Mouse (Mus musculus) spleen, adult 2 months (tissue): Measurements from ENCODE around the gene Hyou1. TPM values are rescaled to one million over a fixed set of nuclear protein-coding genes. Genes with fewer than 3 reads are reported as not detected.
A peak's percentile ranks its signal among the peaks of the same experiment; 100 is the strongest.
"Not testable (repeated sequence)": the region's sequence is repeated elsewhere in the genome, so short reads cannot be mapped to it uniquely, and the experiment has no call there.

ENCODE experiments used
- DNase-seq, 2 experiments: peaks; one replicate each; pipeline versions ENCODE4 v3.0.0 to v3.0.0-alpha.2; 2012 to 2021; ENCODE audit warnings: low spot score in 2 of 2, low read depth in 1 of 2
- H3K27ac ChIP-seq: fragments of 200-500 bp; 2 replicates; pipeline ENCODE4 v1.5.1; 2012; ENCODE audit warnings: low read length, inconsistent platforms; ENCODE audit not compliant: insufficient read depth
- H3K27me3 ChIP-seq: fragments of 200-500 bp; 2 replicates; pipeline ENCODE4 v1.6.1; 2012; ENCODE audit warnings: mild to moderate bottlenecking, moderate library complexity, low read length, inconsistent platforms; ENCODE audit not compliant: control insufficient read depth, insufficient read depth
- H3K36me3 ChIP-seq: fragments of 200-500 bp; 2 replicates; pipeline ENCODE4 v1.6.1; 2012; ENCODE audit warnings: mild to moderate bottlenecking, low read length, inconsistent platforms; ENCODE audit not compliant: control insufficient read depth, insufficient read depth
- H3K4me1 ChIP-seq: fragments of 200-500 bp; 2 replicates; pipeline ENCODE4 v1.6.1; 2011; ENCODE audit warnings: inconsistent platforms; ENCODE audit not compliant: control insufficient read depth, insufficient read depth, insufficient read length
- H3K4me3 ChIP-seq: fragments of 200-500 bp; 2 replicates; pipeline ENCODE4 v1.5.1; 2011; ENCODE audit warnings: mild to moderate bottlenecking, inconsistent platforms; ENCODE audit not compliant: insufficient read depth, insufficient read length; ENCODE audit errors: extremely low read depth
- CTCF ChIP-seq: fragments of 200-500 bp; IDR thresholded peaks from 2 replicates; pipeline ENCODE4 v1.5.1; 2011; ENCODE audit warnings: mild to moderate bottlenecking, inconsistent platforms; ENCODE audit not compliant: insufficient read depth, insufficient read length, insufficient replicate concordance; ENCODE audit errors: extremely low read depth
- POLR2A ChIP-seq: fragments of 200-500 bp; IDR thresholded peaks from 2 replicates; pipeline ENCODE4 v1.6.1; 2011; ENCODE audit warnings: low read depth, low read length, inconsistent platforms
- WGBS: fragments of 180-500 bp; shearing (Covaris S2); methylation state at CpG from one replicate; pipeline ENCODE4 v1.1.7; 2018; 5-methylcytosine and 5-hydroxymethylcytosine counted together
- polyA plus RNA-seq: library from polyadenylated mRNA; depleted of rRNA; stranded (reverse); fragments of >200 nt; gene quantifications from 2 replicates; pipeline ENCODE4 v1.2.3, GENCODE M21; 2012; rRNA removed

Hyou1 gene
- polyA plus RNA-seq, result 39.8 and 44.3 TPM in 2 replicates

DNA sequence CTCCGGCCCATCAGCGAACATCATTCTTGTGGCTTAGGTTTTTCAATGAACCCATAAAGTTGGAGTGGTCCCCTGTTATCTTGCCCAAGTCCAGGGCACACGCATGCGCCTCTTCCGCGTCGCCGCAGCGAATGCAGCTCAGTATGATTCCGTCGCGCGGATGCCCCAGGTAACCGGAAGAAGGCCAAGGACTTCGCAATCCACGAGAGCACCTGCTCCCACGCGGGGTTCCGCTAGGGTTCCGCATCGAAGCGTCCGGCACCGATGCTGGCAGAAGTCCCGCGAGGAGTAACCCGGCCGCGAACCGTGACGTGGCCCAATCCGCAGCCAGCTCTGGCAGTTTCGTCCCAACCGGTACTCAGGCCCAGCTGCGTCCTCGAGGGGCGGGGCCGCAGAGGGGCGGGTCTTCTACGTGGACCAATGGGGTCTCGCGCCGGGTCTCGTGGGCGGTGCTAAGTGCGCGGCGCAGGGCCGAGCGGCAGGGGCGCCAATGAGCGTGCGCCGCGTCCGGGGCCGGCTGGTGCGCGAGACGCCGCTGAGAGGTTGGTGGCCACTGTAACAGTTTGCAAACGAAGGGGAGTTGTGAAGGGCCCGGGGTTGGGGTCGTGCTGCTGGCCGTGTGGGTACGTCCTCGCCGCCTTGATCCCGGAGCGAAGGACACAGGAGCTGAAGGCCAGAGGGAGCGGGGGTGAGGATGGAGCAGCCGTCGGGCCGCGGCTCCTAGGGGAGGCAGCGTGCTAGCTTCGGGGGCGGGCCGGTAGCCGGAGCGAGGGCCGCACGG, at the start of gene Hyou1:
Gene Hyou1 (plus strand): TSS at position 437 of the 781 bp plus-strand sequence.
- Histone ChIP-seq H3K27ac (peak within 1 kb of the TSS; percentile 82), H3K36me3 (peaks cover 22% of the 10 kb centered on the region), H3K4me1 (peaks cover 7% of the 10 kb centered on the region; the same call in 1 of the 2 replicates), H3K4me3 (peak within 1 kb of the TSS; percentile 92), H3K27me3 (no peaks in the 10 kb centered on the region)
- no peak for TF ChIP-seq CTCF
- TF ChIP-seq POLR2A, result peak; percentile 71
- under 1% methylated on average over 83 of the region's 83 CpGs for WGBS
- peak; percentile 97 to 99 for DNase-seq

DNA sequence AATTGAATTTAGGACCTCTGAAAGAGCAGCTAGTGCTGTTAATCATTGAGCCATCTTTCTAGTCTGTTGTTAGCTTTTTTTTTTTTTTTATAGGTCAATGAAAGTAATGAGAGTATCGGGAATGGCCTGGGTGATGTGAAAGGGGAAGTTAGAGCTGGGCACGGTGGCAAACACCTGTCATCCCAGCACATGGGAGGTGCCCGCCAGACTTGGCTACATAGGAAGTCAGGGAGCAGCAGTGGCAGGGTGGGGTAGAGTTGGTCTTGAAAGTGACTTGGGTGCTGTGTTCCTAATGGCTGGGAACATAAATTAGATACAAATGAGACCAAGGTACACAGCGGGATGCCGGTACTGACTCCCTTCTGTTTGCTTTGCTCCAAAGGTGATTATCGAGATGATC, 48.6 kb upstream of the Hyou1 start:
- peaks cover 2% of the 10 kb centered on the region; the same call in 1 of the 2 replicates for H3K4me1 ChIP-seq
- peaks cover 8% of the 10 kb centered on the region; the same call in 1 of the 2 replicates for H3K36me3 ChIP-seq
- no peak for DNase-seq
- H3K4me3 ChIP-seq, result no peak overlapping the region
- 59% methylated on average over 6 of the region's 6 CpGs for WGBS
- no peak for TF ChIP-seq POLR2A
- no peak for TF ChIP-seq CTCF
- H3K27ac ChIP-seq, result no peak overlapping the region
- no peaks in the 10 kb centered on the region for H3K27me3 ChIP-seq

DNA sequence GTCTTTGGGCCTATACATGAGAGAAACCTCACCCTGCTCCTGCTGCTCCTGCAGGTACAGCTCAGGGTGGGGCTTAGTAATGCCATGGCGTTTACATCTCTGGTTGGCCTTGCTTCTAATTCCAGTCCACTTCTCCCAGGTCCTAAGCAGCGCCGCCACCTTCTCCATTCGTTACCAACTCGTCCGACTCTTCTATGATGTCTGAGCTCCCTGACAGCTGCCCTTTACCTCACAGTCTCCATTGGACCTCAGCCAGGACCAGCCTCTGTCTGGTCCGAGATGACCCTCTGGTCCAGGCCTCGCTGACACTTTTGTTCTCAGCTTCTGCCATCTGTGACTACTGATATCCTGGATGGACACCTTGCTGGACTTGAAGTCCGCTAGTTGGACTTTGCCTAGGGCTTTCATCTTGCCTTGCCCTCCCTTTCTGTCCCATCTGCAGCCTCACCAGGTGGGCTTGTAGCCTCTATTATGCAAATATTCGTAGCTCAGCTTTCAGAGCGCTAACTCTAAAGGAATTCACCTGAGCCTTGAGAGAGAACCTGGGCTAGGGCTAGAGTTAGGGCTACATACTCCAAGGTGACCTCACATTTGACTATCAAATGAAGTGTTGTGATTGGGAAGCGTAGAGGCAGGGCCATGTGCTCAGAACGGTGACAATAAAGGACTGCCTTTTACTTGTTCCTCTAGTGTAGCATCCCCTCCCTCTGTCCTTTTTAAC, 46.2 kb upstream of the Hyou1 start:
- 92% methylated on average over 13 of the region's 13 CpGs for WGBS
- no peak overlapping the region for H3K4me3 ChIP-seq
- peaks cover 10% of the 10 kb centered on the region for H3K36me3 ChIP-seq
- peaks cover 2% of the 10 kb centered on the region; the same call in 1 of the 2 replicates for H3K4me1 ChIP-seq
- DNase-seq, result no peak
- no peaks in the 10 kb centered on the region for H3K27me3 ChIP-seq
- H3K27ac ChIP-seq, result no peak overlapping the region
- no peak for TF ChIP-seq CTCF
- TF ChIP-seq POLR2A, result no peak

DNA sequence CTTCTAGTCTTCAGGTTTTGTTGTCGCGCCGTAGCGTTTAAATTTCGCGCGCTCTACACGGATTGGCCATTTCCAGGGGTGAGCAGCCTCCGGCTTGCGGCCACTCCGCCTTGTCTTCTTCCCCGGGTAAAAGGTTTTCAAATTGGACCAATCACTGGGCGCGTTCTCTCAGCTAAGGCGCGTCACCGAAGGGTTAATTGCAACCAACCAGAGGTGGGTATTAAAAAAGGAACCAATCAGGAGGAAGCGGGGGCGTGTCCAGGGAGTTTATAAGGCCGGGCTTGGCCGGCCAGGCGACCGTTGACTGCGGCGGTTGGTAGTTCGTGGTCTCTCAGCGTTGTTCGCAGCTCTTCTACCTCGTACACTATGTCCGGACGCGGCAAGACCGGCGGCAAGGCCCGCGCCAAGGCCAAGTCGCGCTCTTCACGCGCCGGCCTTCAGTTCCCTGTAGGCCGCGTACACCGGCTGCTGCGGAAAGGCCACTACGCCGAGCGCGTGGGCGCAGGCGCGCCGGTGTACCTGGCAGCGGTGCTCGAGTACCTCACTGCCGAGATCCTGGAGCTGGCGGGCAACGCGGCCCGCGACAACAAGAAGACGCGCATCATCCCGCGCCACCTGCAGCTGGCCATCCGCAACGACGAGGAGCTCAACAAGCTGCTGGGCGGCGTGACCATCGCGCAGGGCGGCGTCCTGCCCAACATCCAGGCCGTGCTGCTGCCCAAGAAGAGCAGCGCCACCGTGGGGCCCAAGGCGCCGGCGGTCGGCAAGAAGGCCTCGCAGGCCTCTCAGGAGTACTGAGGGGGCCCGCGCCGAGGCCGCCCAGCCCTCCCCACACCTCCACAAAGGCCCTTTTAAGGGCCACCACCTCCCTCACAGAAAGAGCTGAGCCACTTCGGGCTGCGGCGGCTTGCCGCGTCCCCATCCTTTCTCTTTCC, 44.6 kb upstream of the Hyou1 start, which contains the start of gene H2afx:
Gene H2afx (plus strand): TSS at position 299 of the 935 bp plus-strand sequence.
- peaks cover 2% of the 10 kb centered on the region; the same call in 1 of the 2 replicates for H3K4me1 ChIP-seq
- peak; percentile 98 to 99 for DNase-seq
- TF ChIP-seq CTCF, result 0 out of 2 replicates have a peak, but pooled peaks have one; percentile 1
- TF ChIP-seq POLR2A, result peak; percentile 99
- WGBS, result under 1% methylated on average over 91 of the region's 91 CpGs
- H3K27me3 ChIP-seq, result no peaks in the 10 kb centered on the region
- peak within 1 kb of the TSS; percentile 81 for H3K27ac ChIP-seq
- H3K36me3 ChIP-seq, result peaks cover 10% of the 10 kb centered on the region
- H3K4me3 ChIP-seq, result peak within 1 kb of the TSS; percentile 89

GRCm38 (mm10) chr9:44335331-44336092, 43.8 kb upstream of the Hyou1 start:
- peaks cover 2% of the 10 kb centered on the region; the same call in 1 of the 2 replicates for H3K4me1 ChIP-seq
- no peaks in the 10 kb centered on the region for H3K27me3 ChIP-seq
- peaks cover 10% of the 10 kb centered on the region for H3K36me3 ChIP-seq
- WGBS, result 1% methylated on average over 50 of the region's 50 CpGs
- no peak for TF ChIP-seq POLR2A
- no peak for TF ChIP-seq CTCF
- peak overlapping the region; percentile 81 for H3K27ac ChIP-seq
- DNase-seq, result no peak
- H3K4me3 ChIP-seq, result peak overlapping the region; percentile 89

DNA sequence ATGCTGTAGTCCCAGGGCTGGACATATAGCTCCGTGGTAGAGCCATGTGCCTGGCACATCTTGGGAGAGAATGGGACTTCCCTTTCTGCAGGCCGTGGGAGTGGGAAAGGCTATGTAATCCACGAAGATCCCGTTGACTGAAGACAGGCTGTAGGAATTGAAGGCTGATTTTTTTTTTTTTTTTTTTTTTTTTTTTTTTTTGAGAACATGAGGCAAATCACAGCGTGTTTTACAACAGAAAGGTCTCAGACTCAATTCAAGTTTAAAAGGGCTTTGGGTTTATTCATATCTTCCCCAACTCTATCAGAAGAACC, 43.2 kb upstream of the Hyou1 start:
- 4% methylated on average over 5 of the region's 5 CpGs for WGBS
- H3K4me1 ChIP-seq, result peaks cover 2% of the 10 kb centered on the region; the same call in 1 of the 2 replicates
- peak overlapping the region; percentile 41 for H3K4me3 ChIP-seq
- H3K36me3 ChIP-seq, result peaks cover 13% of the 10 kb centered on the region
- no peak for DNase-seq
- no peak for TF ChIP-seq CTCF
- no peak for TF ChIP-seq POLR2A
- H3K27me3 ChIP-seq, result no peaks in the 10 kb centered on the region
- H3K27ac ChIP-seq, result no peak overlapping the region

- 50% methylated on average over 4 of the region's 4 CpGs for WGBS
- H3K27ac ChIP-seq, H3K4me1 ChIP-seq, H3K27me3 ChIP-seq, H3K4me3 ChIP-seq, DNase-seq: not testable (repeated sequence)
- peaks cover 11% of the 10 kb centered on the region for H3K36me3 ChIP-seq
Measured at GRCm38 (mm10) chr9:44336513-44336912, 42.8 kb upstream of the Hyou1 start.
